Mouse (Mus musculus) kidney, adult 2 months (tissue): ENCODE measurements around the gene Tcte3. TPM values are rescaled to one million over a fixed set of nuclear protein-coding genes. Genes with fewer than 3 reads are reported as not detected.
"Not testable (repeated sequence)": the region's sequence is repeated elsewhere in the genome, so short reads cannot be mapped to it uniquely, and the experiment has no call there.

Source experiments
- DNase-seq: peaks from one replicate; pipeline ENCODE4 v3.0.0; 2021
- H3K27ac ChIP-seq: fragments of 200-500 bp; 2 replicates; pipeline ENCODE4 v1.5.1; 2012; ENCODE audit warnings: low read depth, low read length, control low read depth, inconsistent platforms; ENCODE audit not compliant: insufficient read depth
- H3K27me3 ChIP-seq: fragments of 200-500 bp; replicated peaks from 2 replicates; pipeline ENCODE4 v1.6.1; 2012; ENCODE audit warnings: mild to moderate bottlenecking, moderate library complexity, low read length, inconsistent platforms; ENCODE audit not compliant: control insufficient read depth, insufficient read depth
- H3K36me3 ChIP-seq: fragments of 200-500 bp; 2 replicates; pipeline ENCODE4 v1.6.1; 2012; ENCODE audit warnings: mild to moderate bottlenecking, moderate library complexity, low read length, inconsistent platforms; ENCODE audit not compliant: control insufficient read depth, insufficient read depth
- H3K4me1 ChIP-seq: fragments of 200-500 bp; 2 replicates; pipeline ENCODE4 v1.6.1; 2011; ENCODE audit warnings: low read length; ENCODE audit not compliant: control insufficient read depth, insufficient read depth
- H3K4me3 ChIP-seq: fragments of 200-500 bp; 2 replicates; pipeline ENCODE4 v1.5.1; 2011; ENCODE audit warnings: mild to moderate bottlenecking, low read depth, low read length, control low read depth; ENCODE audit not compliant: insufficient read depth
- WGBS: fragments of 180-500 bp; shearing (Covaris S2); methylation state at CpG from one replicate; pipeline ENCODE4 v1.1.7; 2018; 5-methylcytosine and 5-hydroxymethylcytosine counted together
- polyA plus RNA-seq: library from polyadenylated mRNA; depleted of rRNA; stranded (reverse); fragments of >200 nt; gene quantifications from 2 replicates; pipeline ENCODE4 v1.2.3, GENCODE M21; 2012; rRNA removed

Tcte3 gene
- polyA plus RNA-seq, 1 experiment = not detected

- H3K4me3 ChIP-seq, DNase-seq, H3K27ac ChIP-seq, H3K4me1 ChIP-seq, H3K27me3 ChIP-seq, H3K36me3 ChIP-seq: not testable (repeated sequence)
- WGBS = 2% methylated on average over 4 of the region's 7 CpGs
These were observed 63.4 kb downstream of the Tcte3 start for GRCm38 (mm10) chr17:14977718-14978361.

Other genes with a start within 250 kb of the Tcte3 start
- 4.7 and 5.6 TPM in 2 replicates for gene Wdr27, start 98.3 kb downstream of the Tcte3 start, polyA plus RNA-seq
- gene 1600012H06Rik, start 98.3 kb downstream of the Tcte3 start, polyA plus RNA-seq = 17.5 and 20.6 TPM in 2 replicates
- gene Phf10, start 80.2 kb downstream of the Tcte3 start, polyA plus RNA-seq = 18.5 and 23.4 TPM in 2 replicates
- gene 9030025P20Rik, start 63.0 kb downstream of the Tcte3 start, polyA plus RNA-seq = 8.8 and 9.4 TPM in 2 replicates
- gene Gm3417, start 62.7 kb downstream of the Tcte3 start, polyA plus RNA-seq = 0.86 and 1.0 TPM in 2 replicates
- 1.6 and 3.7 TPM in 2 replicates for gene Gm3435, start 31.3 kb downstream of the Tcte3 start, polyA plus RNA-seq
- 40.6 and 42.7 TPM in 2 replicates for gene Ermard, start 280 bp downstream of the Tcte3 start, polyA plus RNA-seq
- gene Gm3448, start within 50 bp of the Tcte3 start, polyA plus RNA-seq = 0.88 and 1.1 TPM in 2 replicates